Mouse (Mus musculus) urinary bladder, postnatal 14 days (tissue): ENCODE results near the gene Plaur.
"Not testable (repeated sequence)": the region's sequence is repeated elsewhere in the genome, so short reads cannot be mapped to it uniquely, and the experiment has no call there.

ENCODE experiments used
- DNase-seq: peaks from one replicate; pipeline ENCODE4 v3.0.0; 2021; ENCODE audit warnings: low spot score

Plaur gene

DNA sequence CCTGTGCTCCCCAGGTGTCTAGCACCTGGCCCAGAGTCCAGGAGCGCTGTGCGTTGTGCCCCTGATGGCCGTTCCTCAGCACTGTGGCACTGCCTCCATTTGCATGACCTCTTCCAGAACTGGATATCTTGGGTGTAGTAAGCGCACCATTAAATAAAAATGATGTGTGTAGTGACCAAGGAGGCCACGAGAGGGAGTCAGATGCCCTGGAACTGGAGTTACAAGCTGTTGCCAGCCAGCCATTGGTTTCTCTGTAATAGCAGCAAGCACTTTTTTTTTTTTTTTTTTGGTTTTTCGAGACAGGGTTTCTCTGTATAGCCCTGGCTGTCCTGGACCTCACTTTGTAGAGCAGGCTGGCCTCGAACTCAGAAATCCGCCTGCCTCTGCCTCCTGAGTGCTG is 54.0 kb downstream of the Plaur start:
- DNase-seq, result not testable (repeated sequence)

DNA sequence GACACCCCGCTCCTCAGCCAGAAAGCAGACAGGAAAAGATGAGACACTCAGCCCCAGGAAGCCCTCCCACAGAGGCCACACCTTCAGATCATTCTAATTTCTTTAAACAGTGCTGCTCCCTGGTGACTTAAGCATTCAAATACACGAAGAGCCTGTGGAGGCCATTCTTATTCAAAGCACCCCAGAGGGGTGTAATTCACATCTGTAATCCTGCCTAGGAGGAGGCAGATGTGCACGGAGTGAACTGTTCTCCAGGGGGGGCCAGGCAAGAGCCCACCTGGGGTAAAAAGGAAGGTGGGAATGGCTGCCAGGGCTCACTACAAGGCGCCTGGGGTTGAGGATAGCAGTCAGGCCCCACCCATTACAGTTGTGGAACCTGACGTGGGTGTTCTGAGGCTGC is 54.8 kb downstream of the Plaur start:
- DNase-seq, result no peak

DNA sequence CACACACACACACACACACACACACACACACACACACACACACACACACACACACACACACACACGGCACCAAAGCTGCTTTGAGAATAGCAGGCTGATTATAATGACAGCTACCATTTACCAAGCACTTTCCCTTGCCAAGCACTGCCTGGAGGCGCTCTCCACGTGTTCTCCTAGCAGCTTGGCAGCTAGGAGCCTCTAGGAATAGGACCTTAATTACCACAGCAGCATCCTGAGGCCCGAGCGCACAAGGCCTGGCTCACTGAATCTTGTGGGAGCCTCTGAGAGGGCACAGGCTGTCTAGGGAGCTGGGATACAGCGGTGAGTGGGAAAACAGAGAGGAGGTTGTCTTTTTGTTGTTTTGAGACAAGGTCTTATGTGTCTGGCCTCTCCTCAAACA is 55.4 kb downstream of the Plaur start:
- DNase-seq, result no peak

DNA sequence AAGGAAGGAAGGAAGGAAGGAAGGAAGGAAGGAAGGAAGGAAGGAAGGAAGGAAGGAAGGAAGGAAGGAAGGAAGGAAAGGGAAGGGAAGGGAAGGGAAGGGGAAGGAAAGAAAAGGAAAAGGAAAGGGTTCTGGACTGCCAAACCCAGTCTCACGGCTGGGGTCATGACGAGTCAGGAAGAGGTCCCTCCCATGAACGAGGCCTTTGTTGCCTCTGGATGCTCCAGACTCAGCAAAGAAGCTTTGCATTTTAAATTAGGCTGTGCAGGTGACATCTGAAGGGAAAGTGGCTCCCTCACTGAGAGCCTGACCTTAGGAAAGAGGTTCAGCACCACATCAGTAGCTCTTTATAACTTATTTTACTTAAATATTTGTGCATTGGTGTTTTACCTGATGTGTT is 56.8 kb downstream of the Plaur start:
- DNase-seq, result no peak

DNA sequence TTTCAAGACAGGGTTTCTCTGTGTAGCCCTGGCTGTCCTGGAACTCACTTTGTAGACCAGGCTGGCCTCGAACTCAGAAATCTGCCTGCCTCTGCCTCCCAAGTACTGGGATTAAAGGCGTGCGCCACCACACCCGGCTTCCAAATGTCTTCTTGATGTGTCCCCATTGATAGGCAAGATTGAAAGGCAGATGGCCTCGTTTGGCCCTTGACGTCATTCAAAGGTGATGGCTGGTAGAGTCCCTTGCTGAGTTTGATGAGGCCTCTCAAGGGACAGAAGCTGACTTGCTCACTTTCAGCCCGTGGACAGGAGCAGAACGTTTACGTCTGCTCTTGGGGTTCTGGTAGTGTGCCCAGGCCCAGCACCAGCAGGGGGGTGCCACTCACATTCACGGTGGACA is 57.8 kb downstream of the Plaur start:
- not testable (repeated sequence) for DNase-seq

DNA sequence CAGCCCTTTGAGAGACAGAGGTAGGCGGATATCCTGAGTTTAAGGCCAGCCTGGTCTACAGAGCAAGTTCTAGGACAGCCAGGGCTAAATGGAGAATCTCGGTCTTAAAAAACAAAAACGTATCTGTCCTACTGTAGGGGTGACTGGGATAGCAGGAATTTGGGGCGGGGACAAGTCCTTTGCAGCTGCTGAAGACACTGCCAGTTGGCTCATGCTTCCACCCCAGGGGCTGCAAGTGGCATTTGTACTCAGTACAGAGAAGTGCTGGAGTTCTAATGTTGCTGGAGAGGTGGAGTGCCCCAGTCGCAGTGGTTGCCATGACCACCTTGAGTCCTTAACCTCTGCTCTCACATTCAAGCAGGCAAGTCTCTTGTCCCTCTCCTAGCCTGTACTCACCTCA is 60.5 kb downstream of the Plaur start:
- DNase-seq, result no peak

DNA sequence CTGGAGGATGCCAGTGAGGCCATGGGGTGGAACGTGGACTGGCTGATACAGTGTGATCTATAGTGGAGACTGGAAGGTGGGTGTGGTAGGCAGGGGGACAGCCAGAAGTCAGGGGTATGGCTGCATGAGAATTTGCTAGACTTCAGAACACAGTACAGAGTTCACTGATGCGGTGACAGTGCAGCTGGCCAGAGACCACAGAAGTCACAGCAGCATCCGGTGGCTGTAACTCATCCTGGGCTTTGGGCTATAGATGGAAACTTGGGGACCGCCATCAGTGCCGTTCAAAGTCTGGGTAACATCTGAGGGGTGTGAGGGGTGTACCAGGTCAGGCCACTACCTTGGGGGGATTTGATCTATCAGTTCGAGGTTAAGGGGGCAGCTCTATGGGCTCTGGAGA is 61.4 kb downstream of the Plaur start:
- no peak for DNase-seq

DNA sequence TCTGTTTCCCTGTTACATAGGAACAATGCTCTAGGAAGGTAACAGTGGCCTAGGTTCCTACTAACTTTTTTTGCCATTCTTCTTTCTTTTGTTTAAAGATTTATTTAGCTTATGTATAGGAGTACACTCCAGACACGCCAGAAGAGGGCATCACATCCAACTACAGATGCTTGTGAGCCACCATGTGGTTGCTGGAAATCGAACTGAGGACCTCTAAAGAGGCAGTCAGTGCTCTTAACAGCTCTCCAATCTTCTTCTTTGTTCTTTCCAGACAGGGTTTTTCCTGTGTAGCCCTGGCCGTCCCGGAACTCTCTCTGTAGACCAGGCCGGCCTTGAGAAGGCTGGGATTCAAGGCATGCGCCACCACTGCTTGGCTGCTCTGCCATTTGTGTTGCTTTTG is 62.7 kb downstream of the Plaur start:
- DNase-seq, result no peak
